Mouse (Mus musculus) bone marrow, adult 2 months (tissue): ENCODE results near the gene Lrch1.

Experiments used
- CTCF ChIP-seq: fragments of 200-500 bp; IDR thresholded peaks from 2 replicates; pipeline ENCODE4 v1.5.1; 2011; ENCODE audit warnings: low read length, control low read depth; ENCODE audit not compliant: control insufficient read depth, insufficient read depth
- POLR2A ChIP-seq: fragments of 200-500 bp; IDR thresholded peaks from 2 replicates; pipeline ENCODE4 v1.6.1; 2011; ENCODE audit warnings: low read depth, mild to moderate bottlenecking, control low read depth, low read length, borderline replicate concordance; ENCODE audit not compliant: control insufficient read depth

GRCm38 (mm10) chr14:74986527-74986926 lies 38.9 kb upstream of the Lrch1 start:
- TF ChIP-seq CTCF, result no peak
- TF ChIP-seq POLR2A, result no peak
